Mouse (Mus musculus) bone marrow, adult 2 months (tissue): Measurements from ENCODE around the gene Dus1l.

Source experiments
- CTCF ChIP-seq: fragments of 200-500 bp; IDR thresholded peaks from 2 replicates; pipeline ENCODE4 v1.5.1; 2011; ENCODE audit warnings: low read length, control low read depth; ENCODE audit not compliant: control insufficient read depth, insufficient read depth
- POLR2A ChIP-seq: fragments of 200-500 bp; IDR thresholded peaks from 2 replicates; pipeline ENCODE4 v1.6.1; 2011; ENCODE audit warnings: low read depth, mild to moderate bottlenecking, control low read depth, low read length, borderline replicate concordance; ENCODE audit not compliant: control insufficient read depth

DNA sequence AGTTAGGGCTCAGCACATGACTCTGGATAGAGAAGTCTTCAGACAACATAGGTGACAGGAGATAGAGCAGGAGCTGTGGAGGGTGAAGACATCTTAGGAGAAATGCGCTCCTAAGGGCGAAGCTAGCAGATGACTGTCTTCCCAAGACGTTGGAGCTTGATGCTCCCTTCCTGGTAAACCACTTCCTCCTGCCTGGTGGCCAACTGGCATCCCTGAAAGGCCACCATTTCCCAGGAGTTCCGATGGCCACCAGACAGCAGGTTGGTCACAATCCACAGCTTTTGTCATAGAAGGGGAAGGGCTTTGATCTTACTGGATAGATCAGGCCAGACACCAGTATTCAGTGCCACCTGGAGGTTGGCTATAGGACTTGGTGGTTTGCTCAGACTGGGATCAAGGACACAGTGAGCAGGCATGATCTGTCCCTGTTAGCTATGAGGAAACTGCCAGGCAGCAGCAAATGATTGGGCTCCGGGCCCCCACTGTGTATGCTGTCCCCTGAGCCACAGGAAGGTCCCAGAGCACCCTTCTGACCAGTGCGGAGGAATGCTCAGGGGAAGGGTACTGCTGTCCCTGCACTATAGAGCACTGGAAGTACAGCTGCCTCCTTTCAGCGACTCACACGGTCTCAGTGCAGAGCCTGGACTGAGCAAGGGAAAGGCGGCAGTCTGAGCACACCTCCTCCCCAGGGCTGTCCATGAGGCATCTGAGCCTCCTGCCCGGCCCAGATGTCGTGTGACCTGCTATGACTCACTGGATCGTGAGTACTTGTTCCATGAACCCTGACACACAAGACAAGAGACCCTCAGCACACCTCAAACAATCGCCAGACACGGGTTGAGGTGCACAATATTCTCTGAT is 34.2 kb downstream of the Dus1l start:
- no peak for TF ChIP-seq CTCF
- TF ChIP-seq POLR2A, result no peak
